Mouse (Mus musculus) midbrain, embryonic 15.5 days (tissue): ENCODE measurements around the gene Slc2a3. TPM values are rescaled to one million over a fixed set of nuclear protein-coding genes. Genes with fewer than 3 reads are reported as not detected.
"Not testable (repeated sequence)": the region's sequence is repeated elsewhere in the genome, so short reads cannot be mapped to it uniquely, and the experiment has no call there.

Source experiments
- ATAC-seq: fragments of 200-750 bp; cut with Nextera tagmentation; replicated peaks from 2 replicates; pipeline ENCODE4 v1.8.0; 2017; ENCODE audit warnings: moderate TSS enrichment
- H3K27ac ChIP-seq: fragments of 300-500 bp; sonication (generic); 2 replicates; pipeline ENCODE4 v1.5.1; 2015; ENCODE audit warnings: mild to moderate bottlenecking, inconsistent platforms
- H3K27me3 ChIP-seq: fragments of 300-500 bp; sonication (generic); replicated peaks from 2 replicates; pipeline ENCODE4 v1.6.1; 2015; ENCODE audit warnings: inconsistent platforms
- H3K36me3 ChIP-seq: fragments of 300-500 bp; sonication (generic); replicated peaks from 2 replicates; pipeline ENCODE4 v1.6.1; 2015; ENCODE audit warnings: inconsistent platforms
- H3K4me1 ChIP-seq: fragments of 300-500 bp; sonication (generic); 2 replicates; pipeline ENCODE4 v1.6.1; 2015; ENCODE audit warnings: inconsistent platforms
- H3K4me2 ChIP-seq: fragments of 300-500 bp; sonication (generic); 2 replicates; pipeline ENCODE4 v1.6.1; 2015; ENCODE audit warnings: inconsistent platforms, mild to moderate bottlenecking, moderate library complexity
- H3K4me3 ChIP-seq: fragments of 300-500 bp; sonication (generic); 2 replicates; pipeline ENCODE4 v1.5.1; 2015; ENCODE audit warnings: mild to moderate bottlenecking, inconsistent platforms
- H3K9ac ChIP-seq: fragments of 300-500 bp; sonication (generic); 2 replicates; pipeline ENCODE4 v1.6.1; 2015; ENCODE audit warnings: mild to moderate bottlenecking, inconsistent platforms
- H3K9me3 ChIP-seq: fragments of 300-500 bp; sonication (generic); 2 replicates; pipeline ENCODE4 v1.6.1; 2016; ENCODE audit warnings: inconsistent platforms
- WGBS: fragments of 180-500 bp; shearing (Covaris S2); methylation state at CpG from one replicate; pipeline ENCODE4 v1.1.7; 2015; ENCODE audit warnings: mixed read lengths; 5-methylcytosine and 5-hydroxymethylcytosine counted together
- polyA plus RNA-seq: library from polyadenylated mRNA; unstranded; fragments of >200 nt; fragmentation: Nextera tagmentation; extraction: Ambion mirVana; gene quantifications from 2 replicates; pipeline ENCODE4 v1.2.1, GENCODE M21; 2015

Slc2a3 gene
- polyA plus RNA-seq, 1 experiment from 2014 or later: 36.8 TPM

- Histone ChIP-seq H3K27me3 (no peaks in the 10 kb centered on the region), H3K4me3 (no peak overlapping the region), H3K4me2 (no peak overlapping the region), H3K27ac (no peak overlapping the region), H3K9ac (no peak overlapping the region), H3K9me3 (no peaks in the 10 kb centered on the region), H3K36me3 (no peaks in the 10 kb centered on the region), H3K4me1 (peaks cover 4% of the 10 kb centered on the region)
- no peak for ATAC-seq
- WGBS: 63% methylated on average over 2 of the region's 2 CpGs
Measured at GRCm38 (mm10) chr6:122755913-122756312, 45.5 kb downstream of the Slc2a3 start.

GRCm38 (mm10) chr6:122750579-122750978 lies 50.9 kb downstream of the Slc2a3 start:
- H3K27ac ChIP-seq: no peak overlapping the region
- WGBS: 78% methylated on average over 6 of the region's 6 CpGs
- H3K9me3 ChIP-seq: no peaks in the 10 kb centered on the region
- no peaks in the 10 kb centered on the region for H3K27me3 ChIP-seq
- ATAC-seq: no peak
- H3K9ac ChIP-seq: no peak overlapping the region
- H3K4me2 ChIP-seq: no peak overlapping the region
- H3K4me1 ChIP-seq: no peaks in the 10 kb centered on the region
- H3K36me3 ChIP-seq: no peaks in the 10 kb centered on the region
- no peak overlapping the region for H3K4me3 ChIP-seq

- peaks cover 21% of the 10 kb centered on the region for H3K27me3 ChIP-seq
- H3K9me3 ChIP-seq: no peaks in the 10 kb centered on the region
- H3K4me2 ChIP-seq: no peak overlapping the region
- no peak overlapping the region for H3K4me3 ChIP-seq
- H3K36me3 ChIP-seq: no peaks in the 10 kb centered on the region
- no peak overlapping the region for H3K9ac ChIP-seq
- 24% methylated on average over 10 of the region's 10 CpGs for WGBS
- no peak overlapping the region for H3K27ac ChIP-seq
- ATAC-seq: no peak
- H3K4me1 ChIP-seq: peaks cover 22% of the 10 kb centered on the region
Measured at GRCm38 (mm10) chr6:122744505-122745249, 56.8 kb downstream of the Slc2a3 start.

GRCm38 (mm10) chr6:122743353-122743752 lies 58.1 kb downstream of the Slc2a3 start:
- H3K9me3 ChIP-seq: no peaks in the 10 kb centered on the region
- ATAC-seq: 0 out of 2 replicates have a peak, but pooled peaks have one; percentile 3
- H3K27me3 ChIP-seq: peaks cover 21% of the 10 kb centered on the region
- 20% methylated on average over 11 of the region's 11 CpGs for WGBS
- no peak overlapping the region for H3K4me3 ChIP-seq
- no peaks in the 10 kb centered on the region for H3K36me3 ChIP-seq
- H3K4me1 ChIP-seq: peaks cover 22% of the 10 kb centered on the region
- H3K9ac ChIP-seq: no peak overlapping the region
- H3K4me2 ChIP-seq: no peak overlapping the region
- H3K27ac ChIP-seq: no peak overlapping the region

- Histone ChIP-seq H3K36me3 (no peaks in the 10 kb centered on the region), H3K27me3 (peaks cover 21% of the 10 kb centered on the region), H3K9ac (peak overlapping the region; percentile 56), H3K9me3 (no peaks in the 10 kb centered on the region), H3K4me1 (peaks cover 22% of the 10 kb centered on the region), H3K4me2 (peak overlapping the region; percentile 63), H3K4me3 (peak overlapping the region; percentile 55), H3K27ac (0 out of 2 replicates have a peak overlapping the region, but pooled peaks have one; percentile 30)
- peak; percentile 78 for ATAC-seq
- under 1% methylated on average over 23 of the region's 23 CpGs for WGBS
Measured at GRCm38 (mm10) chr6:122742228-122742899, 59.1 kb downstream of the Slc2a3 start.

GRCm38 (mm10) chr6:122741460-122742227 lies 59.8 kb downstream of the Slc2a3 start:
- 0 out of 2 replicates have a peak overlapping the region, but pooled peaks have one; percentile 50 for H3K27ac ChIP-seq
- H3K4me2 ChIP-seq: peak overlapping the region; percentile 63
- peak overlapping the region; percentile 55 for H3K4me3 ChIP-seq
- peak overlapping the region; percentile 56 for H3K9ac ChIP-seq
- no peaks in the 10 kb centered on the region for H3K9me3 ChIP-seq
- H3K27me3 ChIP-seq: peaks cover 21% of the 10 kb centered on the region
- H3K36me3 ChIP-seq: peaks cover 5% of the 10 kb centered on the region; the same call in 1 of the 2 replicates
- 3% methylated on average over 25 of the region's 25 CpGs for WGBS
- peaks cover 22% of the 10 kb centered on the region for H3K4me1 ChIP-seq
- ATAC-seq: peak; percentile 49

- peak; percentile 16; the same call in 1 of the 2 replicates for ATAC-seq
- WGBS: 13% methylated on average over 8 of the region's 8 CpGs
- Histone ChIP-seq H3K4me2 (peak overlapping the region; percentile 63), H3K36me3 (peaks cover 8% of the 10 kb centered on the region; the same call in 1 of the 2 replicates), H3K4me3 (peak overlapping the region; percentile 55; the same call in 1 of the 2 replicates), H3K27ac (no peak overlapping the region), H3K9me3 (no peaks in the 10 kb centered on the region), H3K27me3 (peaks cover 16% of the 10 kb centered on the region), H3K4me1 (peaks cover 22% of the 10 kb centered on the region), H3K9ac (no peak overlapping the region; the same call in 1 of the 2 replicates)
Measured at GRCm38 (mm10) chr6:122739952-122740351, 61.5 kb downstream of the Slc2a3 start.

- ATAC-seq: no peak
- peaks cover 3% of the 10 kb centered on the region; the same call in 1 of the 2 replicates for H3K4me1 ChIP-seq
- H3K36me3 ChIP-seq: no peaks in the 10 kb centered on the region
- H3K9ac ChIP-seq: no peak overlapping the region
- H3K4me2 ChIP-seq: no peak overlapping the region
- H3K9me3 ChIP-seq: no peaks in the 10 kb centered on the region
- H3K4me3 ChIP-seq: no peak overlapping the region
- H3K27ac ChIP-seq: no peak overlapping the region
- no peaks in the 10 kb centered on the region for H3K27me3 ChIP-seq
- 30% methylated on average over 2 of the region's 2 CpGs for WGBS
Measured at GRCm38 (mm10) chr6:122719942-122720341, 81.5 kb downstream of the Slc2a3 start.

- not testable (repeated sequence) for H3K4me1 ChIP-seq, H3K9me3 ChIP-seq, H3K9ac ChIP-seq, H3K36me3 ChIP-seq, H3K27ac ChIP-seq, H3K27me3 ChIP-seq, H3K4me2 ChIP-seq, H3K4me3 ChIP-seq, ATAC-seq
- 90% methylated on average over 1 of the region's 1 CpGs for WGBS
Measured at GRCm38 (mm10) chr6:122718224-122718623, 83.2 kb downstream of the Slc2a3 start.

GRCm38 (mm10) chr6:122715886-122716285 lies 85.6 kb downstream of the Slc2a3 start:
- Histone ChIP-seq H3K9ac (no peak overlapping the region), H3K9me3 (no peaks in the 10 kb centered on the region), H3K4me1 (peaks cover 3% of the 10 kb centered on the region; the same call in 1 of the 2 replicates), H3K27ac (no peak overlapping the region), H3K36me3 (no peaks in the 10 kb centered on the region), H3K4me3 (no peak overlapping the region), H3K4me2 (no peak overlapping the region), H3K27me3 (no peaks in the 10 kb centered on the region)
- peak; percentile 54 for ATAC-seq
- WGBS: 4% methylated on average over 4 of the region's 4 CpGs

GRCm38 (mm10) chr6:122714707-122715365 lies 86.6 kb downstream of the Slc2a3 start:
- Histone ChIP-seq H3K36me3 (no peaks in the 10 kb centered on the region), H3K9me3 (no peaks in the 10 kb centered on the region), H3K4me1 (peaks cover 3% of the 10 kb centered on the region; the same call in 1 of the 2 replicates), H3K4me3 (no peak overlapping the region), H3K4me2 (no peak overlapping the region), H3K27me3 (no peaks in the 10 kb centered on the region), H3K27ac (no peak overlapping the region), H3K9ac (no peak overlapping the region)
- ATAC-seq: no peak
- WGBS: 52% methylated on average over 7 of the region's 7 CpGs
